Mouse (Mus musculus): ENCODE results near the gene Shf.

DNA sequence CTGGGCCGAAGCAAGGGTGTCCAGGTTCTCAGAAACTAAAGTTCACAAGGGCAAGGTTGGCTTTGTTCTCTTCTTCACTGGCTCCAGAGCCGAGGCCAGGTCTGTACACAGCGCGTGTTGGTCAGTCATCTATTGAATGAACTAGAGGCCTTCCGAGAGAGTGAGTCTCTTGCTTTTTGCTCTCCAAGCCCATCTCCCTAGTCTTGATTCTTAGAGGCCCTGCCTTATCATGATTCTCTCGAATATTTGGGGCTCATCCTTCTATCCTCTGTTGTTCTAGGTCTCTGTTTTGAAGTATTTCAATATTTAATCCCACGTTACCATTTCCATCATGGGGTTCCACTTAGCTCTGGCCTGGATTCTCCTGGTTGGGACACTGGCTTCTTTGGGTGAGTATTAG, 53.6 kb downstream of the Shf start, which contains the start of gene Duox1:
- TF ChIP-seq POLR2A (IDR thresholded peaks at IDR 0.05; ENCODE audit: insufficient read depth, low read depth, low read length), result no peak
- TF ChIP-seq CTCF (IDR thresholded peaks at IDR 0.05), result no peak
- TF ChIP-seq EP300 (IDR thresholded peaks at IDR 0.05; ENCODE audit: insufficient read depth, low read depth, low read length), result no peak

Data from heart, adult 2 months (tissue).